Comparison of ENCODE assay signal across 16 mouse cellular contexts in the genomic region with DNA sequence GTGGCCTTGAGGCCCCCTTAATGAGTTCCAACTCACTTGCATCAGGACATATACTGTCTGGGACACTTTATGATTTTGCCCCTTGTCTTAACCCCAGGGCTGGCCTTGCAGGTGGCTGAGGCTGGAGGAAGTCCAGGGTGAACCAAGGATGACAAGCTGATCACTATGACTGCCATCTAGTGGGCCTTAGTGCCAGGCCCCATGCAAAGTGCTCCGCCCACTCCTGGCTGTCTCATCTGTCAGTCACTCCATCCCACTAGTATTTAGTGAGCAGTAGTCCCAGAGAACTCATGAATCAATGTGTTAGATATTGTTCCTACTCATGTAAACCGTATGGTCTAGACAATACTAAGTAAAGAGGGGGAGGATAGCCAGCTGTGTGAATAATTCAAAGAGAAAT.
A peak's percentile ranks its signal among the peaks of the same experiment; 100 is the strongest.
DNase-seq lines count a peak whose midpoint lies in the region; ATAC-seq lines count a peak whose summit lies in the region.
"Had no signal": no experiment of that assay in that cellular context is flagged by ENCODE, and none has a peak within 500 bp of the region (broad histone marks: within the 10 kb centered on the region; RNA-seq: fewer than 3 reads in every experiment).

No protein-coding gene starts in this region.

- no peak overlapping the region for H3K4me3 ChIP-seq in hindbrain, embryonic 15.5 days
- H3K4me3 ChIP-seq in hindbrain, embryonic 12.5 days: no peak overlapping the region
- H3K4me3 ChIP-seq in midbrain, embryonic 16.5 days (ENCODE audit: low read depth, low read length): no peak overlapping the region
- H3K4me3 ChIP-seq in midbrain, embryonic 11.5 days (ENCODE audit: low read depth, low read length): no peak overlapping the region
- H3K4me3 ChIP-seq: erythroblast, embryonic 14.5 days; hindbrain, embryonic 13.5 days had no signal

- no peaks in the 10 kb centered on the region for H3K27me3 ChIP-seq in hindbrain, embryonic 15.5 days
- H3K27me3 ChIP-seq in hindbrain, embryonic 12.5 days: no peaks in the 10 kb centered on the region
- no peaks in the 10 kb centered on the region for H3K27me3 ChIP-seq in midbrain, embryonic 16.5 days (ENCODE audit: control insufficient read depth, insufficient read depth, low read depth, low read length)
- no peaks in the 10 kb centered on the region for H3K27me3 ChIP-seq in midbrain, embryonic 11.5 days (ENCODE audit: control insufficient read depth, insufficient read depth, low read length)
- H3K27me3 ChIP-seq: hindbrain, embryonic 13.5 days had no signal

- H3K4me2 ChIP-seq in hindbrain, embryonic 15.5 days: no peak overlapping the region
- H3K4me2 ChIP-seq in hindbrain, embryonic 12.5 days (replicated peaks): no peak overlapping the region
- no peak overlapping the region for H3K4me2 ChIP-seq in midbrain, embryonic 16.5 days (ENCODE audit: low read length)
- H3K4me2 ChIP-seq in midbrain, embryonic 11.5 days: no peak overlapping the region
- H3K4me2 ChIP-seq: hindbrain, embryonic 13.5 days; liver, embryonic 11.5 days had no signal

- H3K9me3 ChIP-seq in hindbrain, embryonic 15.5 days: no peaks in the 10 kb centered on the region
- H3K9me3 ChIP-seq in hindbrain, embryonic 12.5 days (replicated peaks): no peaks in the 10 kb centered on the region
- H3K9me3 ChIP-seq in midbrain, embryonic 16.5 days (replicated peaks; ENCODE audit: control insufficient read depth, low read length, poor library complexity, severe bottlenecking): no peaks in the 10 kb centered on the region
- no peaks in the 10 kb centered on the region for H3K9me3 ChIP-seq in midbrain, embryonic 11.5 days (ENCODE audit: control insufficient read depth, low read length)
- H3K9me3 ChIP-seq: hindbrain, embryonic 13.5 days had no signal

- WGBS in hindbrain, embryonic 15.5 days: 73% methylated on average over 2 of the region's 2 CpGs
- WGBS in hindbrain, embryonic 12.5 days: 82% methylated on average over 2 of the region's 2 CpGs
- WGBS in midbrain, embryonic 16.5 days: 84% methylated on average over 2 of the region's 2 CpGs
- WGBS in midbrain, embryonic 11.5 days: 80% methylated on average over 2 of the region's 2 CpGs

- peaks cover 49% of the 10 kb centered on the region for H3K4me1 ChIP-seq in hindbrain, embryonic 15.5 days (replicated peaks)
- H3K4me1 ChIP-seq in hindbrain, embryonic 12.5 days: peaks cover 20% of the 10 kb centered on the region; the same call in 1 of the 2 replicates
- peaks cover 41% of the 10 kb centered on the region for H3K4me1 ChIP-seq in midbrain, embryonic 16.5 days (ENCODE audit: control insufficient read depth, insufficient read depth, low read length)
- H3K4me1 ChIP-seq in midbrain, embryonic 11.5 days (ENCODE audit: control insufficient read depth, insufficient read depth, low read length): peaks cover 7% of the 10 kb centered on the region; the same call in 1 of the 2 replicates

- peak; percentile 22 to 26 for DNase-seq in cerebellum, adult 18-20 months
- DNase-seq in midbrain, embryonic 11.5 days (ENCODE audit: low spot score, missing footprints): no peak
- DNase-seq in layer of hippocampus, postnatal 36 days: peak; percentile 48 to 54
- DNase-seq: adrenal gland, postnatal 25 days; B cell, adult 2 months; right cerebral cortex, postnatal 25 days; thymus, postnatal 36 days had no signal

- no peak for ATAC-seq in cerebellum, adult (ENCODE audit: insufficient number of reproducible peaks, low FRiP score, low TSS enrichment)
- no peak for ATAC-seq in hindbrain, embryonic 15.5 days (ENCODE audit: low FRiP score, low read depth)
- ATAC-seq in hindbrain, embryonic 12.5 days (ENCODE audit: low FRiP score): no peak
- ATAC-seq in midbrain, embryonic 16.5 days: no peak
- ATAC-seq in midbrain, embryonic 11.5 days (ENCODE audit: low FRiP score): no peak
- no peak for ATAC-seq in CD4-positive, CD25-positive, alpha-beta regulatory T cell, adult 4 months

- H3K9ac ChIP-seq in hindbrain, embryonic 15.5 days: no peak overlapping the region
- H3K9ac ChIP-seq in hindbrain, embryonic 12.5 days: no peak overlapping the region
- no peak overlapping the region for H3K9ac ChIP-seq in midbrain, embryonic 16.5 days (ENCODE audit: low read depth, low read length)
- H3K9ac ChIP-seq in midbrain, embryonic 11.5 days (ENCODE audit: low read length): no peak overlapping the region
- H3K9ac ChIP-seq: hindbrain, embryonic 13.5 days had no signal

- peak overlapping the region; percentile 61; the same call in 1 of the 2 replicates for H3K27ac ChIP-seq in hindbrain, embryonic 15.5 days (replicated peaks)
- no peak overlapping the region for H3K27ac ChIP-seq in hindbrain, embryonic 12.5 days
- peak overlapping the region; percentile 62 for H3K27ac ChIP-seq in midbrain, embryonic 16.5 days (ENCODE audit: low read length)
- no peak overlapping the region for H3K27ac ChIP-seq in midbrain, embryonic 11.5 days (ENCODE audit: low read depth, low read length)
- H3K27ac ChIP-seq: hindbrain, embryonic 13.5 days; macrophage had no signal

- no peaks in the 10 kb centered on the region for H3K36me3 ChIP-seq in hindbrain, embryonic 15.5 days
- H3K36me3 ChIP-seq in hindbrain, embryonic 12.5 days: no peaks in the 10 kb centered on the region
- no peaks in the 10 kb centered on the region for H3K36me3 ChIP-seq in midbrain, embryonic 16.5 days (ENCODE audit: control insufficient read depth, insufficient read depth, low read length)
- H3K36me3 ChIP-seq in midbrain, embryonic 11.5 days (ENCODE audit: control insufficient read depth, insufficient read depth, low read length): no peaks in the 10 kb centered on the region
- H3K36me3 ChIP-seq: hindbrain, embryonic 13.5 days had no signal

Comparison
In these comparisons a context has a peak if more than half of its experiments do, and no peak if none do; other contexts are left out.
1. H3K27ac ChIP-seq: peak in hindbrain, embryonic 15.5 days (single experiment) and midbrain, embryonic 16.5 days (single experiment); none in hindbrain, embryonic 12.5 days (single experiment) and midbrain, embryonic 11.5 days (single experiment).